8 mouse cellular contexts compared by ENCODE assay signal in genomic region chr17:24839842-24840241, GRCm38 (mm10). TPM values are rescaled to one million over a fixed set of nuclear protein-coding genes. Genes with fewer than 3 reads are reported as not detected.
DNase-seq lines count a peak whose midpoint lies in the region; ATAC-seq and TF ChIP-seq lines count a peak whose summit lies in the region.

TSS of gene Hagh (plus strand) at chr17:24840143.

- TF ChIP-seq CTCF in hindbrain, postnatal 0 days (IDR thresholded peaks at IDR 0.05; ENCODE audit: low read depth): no peak

- WGBS in kidney, embryonic 15.5 days: 66% methylated on average over 8 of the region's 8 CpGs
- WGBS in hindbrain, postnatal 0 days: 76% methylated on average over 8 of the region's 8 CpGs

- no peak within 1 kb of the TSS for H3K4me3 ChIP-seq in kidney, embryonic 15.5 days (replicated peaks)
- no peak within 1 kb of the TSS for H3K4me3 ChIP-seq in hindbrain, postnatal 0 days (ENCODE audit: low read length)

- H3K9ac ChIP-seq in kidney, embryonic 15.5 days: no peak within 1 kb of the TSS
- H3K9ac ChIP-seq in hindbrain, postnatal 0 days (replicated peaks; ENCODE audit: low read length): no peak within 1 kb of the TSS

- peaks cover 18% of the 10 kb centered on the region for H3K27me3 ChIP-seq in kidney, embryonic 15.5 days
- H3K27me3 ChIP-seq in hindbrain, postnatal 0 days (ENCODE audit: insufficient read depth, low read length): no peaks in the 10 kb centered on the region

- no peak within 1 kb of the TSS for H3K4me2 ChIP-seq in kidney, embryonic 15.5 days
- no peak within 1 kb of the TSS for H3K4me2 ChIP-seq in hindbrain, postnatal 0 days (ENCODE audit: low read depth, low read length)

- no peak for DNase-seq in kidney, postnatal 36 days
- DNase-seq in adrenal gland, postnatal 25 days: no peak
- no peak for DNase-seq in gastrocnemius, postnatal 10 days
- no peak for DNase-seq in hindbrain, postnatal 0 days (ENCODE audit: low spot score)
- no peak for DNase-seq in right cerebral cortex, postnatal 25 days
- no peak for DNase-seq in kidney, postnatal 4 days

- H3K27ac ChIP-seq in kidney, embryonic 15.5 days: no peak within 1 kb of the TSS
- H3K27ac ChIP-seq in hindbrain, postnatal 0 days: no peak within 1 kb of the TSS

- no peaks in the 10 kb centered on the region for H3K4me1 ChIP-seq in kidney, embryonic 15.5 days
- no peaks in the 10 kb centered on the region for H3K4me1 ChIP-seq in hindbrain, postnatal 0 days (ENCODE audit: insufficient read depth, low read length)

- ATAC-seq in kidney, embryonic 15.5 days (replicated peaks; ENCODE audit: low FRiP score): no peak
- no peak for ATAC-seq in hindbrain, postnatal 0 days
- ATAC-seq in megakaryocyte, adult 5-6 weeks (ENCODE audit: poor library complexity, severe bottlenecking): no peak

- H3K9me3 ChIP-seq in kidney, embryonic 15.5 days (replicated peaks): no peaks in the 10 kb centered on the region
- H3K9me3 ChIP-seq in hindbrain, postnatal 0 days (ENCODE audit: low read length): no peaks in the 10 kb centered on the region

- no peaks in the 10 kb centered on the region for H3K36me3 ChIP-seq in kidney, embryonic 15.5 days
- no peaks in the 10 kb centered on the region for H3K36me3 ChIP-seq in hindbrain, postnatal 0 days (ENCODE audit: insufficient read depth, low read length)

RNA-seq across cellular contexts. Expression of gene Hagh, which starts in this region (rescaled TPM):
- polyA plus RNA-seq in kidney, embryonic 15.5 days (2015; fragmentation: Nextera tagmentation; extraction: Ambion mirVana): 52.3 and 53.4 TPM in 2 replicates
- total RNA-seq in adrenal gland, postnatal 25 days (2021): 88.2 and 124 TPM in 2 replicates
- 10 to 100 TPM; 78.0 to 86.1 TPM for total RNA-seq in gastrocnemius, postnatal 10 days (2021)
- total RNA-seq in hindbrain, postnatal 0 days (2014; rRNA removed): 64.8 and 93.5 TPM in 2 replicates
- 82.4 and 84.2 TPM in 2 replicates for polyA plus RNA-seq in hindbrain, postnatal 0 days (2015; fragmentation: Nextera tagmentation; extraction: Ambion mirVana)
- 29.5 and 46.1 TPM in 2 replicates for total RNA-seq in megakaryocyte, adult 5-6 weeks (2015)
- 22.8 and 25.0 TPM in 2 replicates for total RNA-seq in megakaryocyte, adult 5-6 weeks (2017)
